Mouse (Mus musculus) embryo, embryonic 10.5 days (tissue): ENCODE data around the gene Slc25a48.

Experiments
- DNase-seq: peaks from one replicate; pipeline ENCODE4 v3.0.0-alpha.2; 2015; ENCODE audit warnings: low spot score

Gene Slc25a48

DNA sequence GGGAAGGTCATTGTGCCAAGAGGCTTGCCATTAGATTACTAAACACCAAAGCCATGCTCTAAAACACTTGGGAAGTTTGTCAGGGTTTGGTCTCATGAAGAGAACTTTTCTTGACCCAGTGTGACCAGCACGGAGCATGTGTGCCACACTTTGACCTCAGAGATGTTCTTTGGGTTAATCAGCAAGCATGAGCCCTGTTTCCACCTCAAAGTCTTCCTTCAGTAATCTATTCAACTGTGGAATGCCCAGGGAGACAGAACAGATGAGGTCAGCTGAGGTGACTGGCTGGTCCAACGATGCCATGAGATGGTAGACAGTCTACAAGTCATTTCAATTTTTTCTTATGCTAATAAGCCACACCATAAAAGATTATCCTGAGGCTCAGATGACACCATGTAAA is 71.6 kb downstream of the Slc25a48 start:
- no peak for DNase-seq

DNA sequence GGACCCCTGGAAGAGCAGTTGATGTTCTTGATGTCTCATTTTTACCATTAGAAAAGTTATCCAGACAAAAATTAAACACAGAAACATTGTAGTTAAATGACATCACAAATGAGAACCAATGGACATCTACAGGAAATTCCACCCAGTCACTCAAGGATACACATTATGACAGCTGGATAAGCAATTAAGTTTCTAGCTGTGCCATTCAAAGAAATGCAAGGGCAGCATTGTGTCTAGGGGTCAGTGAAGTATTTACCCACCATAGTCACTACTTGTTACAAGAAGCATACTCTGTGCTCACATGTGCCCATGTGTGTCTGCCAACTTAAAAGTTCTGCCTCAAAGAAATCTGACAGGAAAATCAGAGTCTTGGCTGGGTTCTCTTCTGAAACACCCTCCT is 75.4 kb downstream of the Slc25a48 start:
- DNase-seq = no peak

DNA sequence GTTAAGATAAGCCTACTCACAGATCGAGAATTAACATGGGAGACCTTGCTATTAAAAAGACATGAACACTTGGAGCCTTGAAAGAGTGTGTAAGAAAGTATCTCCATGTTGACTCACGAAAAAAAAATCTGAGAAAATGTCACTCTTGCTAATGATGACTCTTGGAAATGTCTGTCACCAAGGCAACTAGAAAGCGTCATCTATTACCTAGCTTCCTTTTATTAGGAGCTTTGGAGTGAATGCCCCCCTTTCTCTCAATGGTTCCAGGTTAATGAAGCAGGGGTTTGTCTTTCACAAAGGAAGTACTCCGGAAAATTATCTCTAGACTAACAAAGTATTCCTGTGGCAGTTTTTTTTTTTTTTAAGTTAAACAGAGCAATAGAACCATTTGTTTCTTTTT is 78.2 kb downstream of the Slc25a48 start:
- DNase-seq = no peak

DNA sequence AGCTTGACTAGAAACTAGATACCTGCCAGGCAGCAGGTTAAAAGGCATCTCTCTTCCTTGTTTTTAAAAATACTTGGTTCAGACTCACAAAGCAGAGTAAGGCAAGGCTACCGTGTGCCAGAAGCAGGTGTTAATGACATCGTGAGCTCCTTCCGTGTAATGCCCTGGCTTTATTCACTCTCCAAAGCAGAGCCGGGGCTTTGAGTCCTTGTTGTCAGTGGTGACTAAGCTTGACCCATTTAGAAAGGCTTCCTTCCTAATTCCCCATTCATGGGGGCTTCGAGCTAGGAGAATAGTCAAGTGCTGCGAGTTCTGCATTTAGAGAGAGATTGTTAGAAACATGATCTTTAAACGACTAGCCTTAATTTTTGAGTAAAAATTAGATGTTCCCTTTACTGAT is 78.7 kb downstream of the Slc25a48 start:
- DNase-seq = no peak

DNA sequence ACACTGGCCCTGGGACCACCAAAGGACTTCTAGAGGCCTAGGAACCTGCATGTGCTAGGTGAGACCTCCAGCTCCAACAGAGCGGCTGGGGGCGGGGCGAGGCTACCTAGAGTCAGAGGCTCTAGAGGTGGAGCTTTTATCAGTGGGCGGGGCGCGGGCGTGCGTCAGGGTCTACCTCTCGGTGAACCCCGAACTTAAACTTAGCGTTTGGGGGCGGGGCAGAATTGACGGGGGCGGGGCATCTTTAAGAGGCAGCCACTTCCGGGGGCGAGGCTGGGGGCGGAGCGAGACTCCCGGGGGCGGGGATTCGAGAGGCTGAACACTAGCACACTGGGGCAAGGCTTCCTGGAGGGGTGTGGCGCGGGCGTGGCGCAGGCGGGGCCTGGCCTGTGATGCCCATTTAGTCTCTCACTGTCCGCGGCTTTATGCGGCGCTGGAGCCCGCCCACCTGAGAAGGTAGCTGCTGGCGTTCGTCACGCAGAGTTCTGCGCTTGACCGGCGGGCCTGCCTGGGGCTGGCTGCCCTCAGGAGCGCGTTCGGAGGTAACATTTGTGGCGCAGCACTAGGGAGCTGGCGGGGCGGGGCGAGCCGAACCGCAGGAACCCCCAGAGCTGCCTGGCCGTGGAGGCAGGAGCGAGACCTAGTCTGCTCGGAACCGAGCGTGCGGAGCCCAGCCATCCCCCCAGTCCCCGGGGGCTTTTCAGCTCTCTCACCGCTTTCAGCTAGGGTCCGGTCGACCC is 84.1 kb downstream of the Slc25a48 start, which contains the start of gene Fbxl21:
TSS of gene Fbxl21 (plus strand) at position 392 of the 740 bp plus-strand sequence.
- peak; percentile 93 for DNase-seq

DNA sequence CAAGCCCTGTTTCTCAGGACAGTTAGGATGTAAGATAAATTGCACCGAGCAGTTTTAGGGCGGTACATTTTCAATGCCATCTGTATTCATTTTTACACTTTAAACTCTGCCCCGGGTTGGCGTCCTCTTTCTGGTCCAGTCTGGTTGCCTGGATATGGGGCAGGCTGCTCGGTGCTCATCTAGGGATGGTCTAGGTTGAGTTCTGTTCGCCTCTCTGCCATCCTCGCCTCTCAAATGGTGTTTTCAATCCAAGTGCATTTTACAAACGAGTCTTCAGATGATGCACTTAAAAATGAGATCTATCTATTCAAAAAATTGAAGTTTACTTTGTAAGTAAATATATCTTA is 84.6 kb downstream of the Slc25a48 start:
- no peak for DNase-seq
